Mouse (Mus musculus) kidney, postnatal 0 days (tissue): Measurements from ENCODE around the gene Tspyl2. TPM values are rescaled to one million over a fixed set of nuclear protein-coding genes. Genes with fewer than 3 reads are reported as not detected.
"Not testable (repeated sequence)": the region's sequence is repeated elsewhere in the genome, so short reads cannot be mapped to it uniquely, and the experiment has no call there.

ENCODE experiments used
- ATAC-seq: fragments of 200-750 bp; cut with Nextera tagmentation; replicated peaks from 2 replicates; pipeline ENCODE4 v1.8.0; 2017; ENCODE audit warnings: low read depth, moderate number of reproducible peaks, moderate TSS enrichment, moderate library complexity; ENCODE audit not compliant: low FRiP score
- DNase-seq: peaks from one replicate; pipeline ENCODE4 v3.0.0-alpha.2; 2016; ENCODE audit warnings: low spot score
- H3K27ac ChIP-seq: fragments of 300-500 bp; sonication (generic); 2 replicates; pipeline ENCODE4 v1.5.1; 2014; ENCODE audit warnings: mild to moderate bottlenecking
- H3K27me3 ChIP-seq: fragments of 300-500 bp; sonication (generic); 2 replicates; pipeline ENCODE4 v1.6.1; 2014; ENCODE audit warnings: low read length, mixed read lengths; ENCODE audit not compliant: insufficient read depth
- H3K36me3 ChIP-seq: fragments of 300-500 bp; sonication (generic); 2 replicates; pipeline ENCODE4 v1.6.1; 2014; ENCODE audit warnings: low read length, mixed read lengths; ENCODE audit not compliant: insufficient read depth
- H3K4me1 ChIP-seq: fragments of 300-500 bp; sonication (generic); replicated peaks from 2 replicates; pipeline ENCODE4 v1.6.1; 2014; ENCODE audit warnings: antibody characterized with exemption, low read length, mixed read lengths; ENCODE audit not compliant: insufficient read depth
- H3K4me2 ChIP-seq: fragments of 300-500 bp; sonication (generic); 2 replicates; pipeline ENCODE4 v1.6.1; 2014; ENCODE audit warnings: mild to moderate bottlenecking, low read length, moderate library complexity, mixed read lengths
- H3K4me3 ChIP-seq: fragments of 300-500 bp; sonication (generic); replicated peaks from 2 replicates; pipeline ENCODE4 v1.5.1; 2014; ENCODE audit warnings: low read depth, low read length
- H3K9ac ChIP-seq: fragments of 300-500 bp; sonication (generic); 2 replicates; pipeline ENCODE4 v1.6.1; 2014; ENCODE audit warnings: low read depth, low read length
- H3K9me3 ChIP-seq: fragments of 300-500 bp; sonication (generic); replicated peaks from 2 replicates; pipeline ENCODE4 v1.6.1; 2016; ENCODE audit warnings: low read length, inconsistent platforms, mixed read lengths
- CTCF ChIP-seq: IDR thresholded peaks from 2 replicates; pipeline ENCODE4 v1.5.1; 2016; ENCODE audit warnings: antibody characterized with exemption, low read depth, mild to moderate bottlenecking, moderate library complexity
- WGBS: fragments of 180-500 bp; shearing (Covaris S2); extraction: QIAGEN DNeasy Blood & Tissue Kit; methylation state at CpG from one replicate; pipeline ENCODE4 v1.1.7; 2014; 5-methylcytosine and 5-hydroxymethylcytosine counted together
- polyA plus RNA-seq: library from polyadenylated mRNA; unstranded; fragments of >200 nt; fragmentation: Nextera tagmentation; extraction: Ambion mirVana; gene quantifications from 2 replicates; pipeline ENCODE4 v1.2.1, GENCODE M21; 2015

Gene Tspyl2
- polyA plus RNA-seq, 1 experiment from 2014 or later, result 16.1 TPM

DNA sequence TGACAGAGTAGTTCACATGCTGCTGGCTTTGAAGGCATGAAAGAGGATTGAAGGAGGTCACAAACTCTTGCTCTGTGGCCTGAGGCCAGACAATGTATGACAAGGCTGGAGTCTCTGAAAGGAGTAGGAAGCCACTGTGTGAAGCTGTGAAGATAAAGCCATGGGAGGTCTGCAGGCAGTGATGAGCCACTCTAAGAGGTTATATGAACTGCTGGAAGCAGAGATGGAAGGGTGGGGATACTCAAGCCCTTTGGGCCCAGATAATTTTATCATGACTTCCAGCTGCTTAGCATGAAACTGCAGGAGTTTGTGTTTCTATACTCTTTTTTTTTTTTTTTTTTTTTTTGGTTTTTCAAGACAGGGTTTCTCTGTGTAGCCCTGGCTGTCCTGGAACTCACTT, 34.9 kb downstream of the Tspyl2 start:
- no peak overlapping the region for H3K4me2 ChIP-seq
- ATAC-seq (no peak), DNase-seq (no peak)
- no peak for TF ChIP-seq CTCF
- H3K9me3 ChIP-seq, result no peaks in the 10 kb centered on the region
- no peaks in the 10 kb centered on the region for H3K36me3 ChIP-seq
- H3K27me3 ChIP-seq, result no peaks in the 10 kb centered on the region
- no peaks in the 10 kb centered on the region for H3K4me1 ChIP-seq
- no peak overlapping the region for H3K27ac ChIP-seq
- no peak overlapping the region for H3K9ac ChIP-seq
- H3K4me3 ChIP-seq, result no peak overlapping the region

DNA sequence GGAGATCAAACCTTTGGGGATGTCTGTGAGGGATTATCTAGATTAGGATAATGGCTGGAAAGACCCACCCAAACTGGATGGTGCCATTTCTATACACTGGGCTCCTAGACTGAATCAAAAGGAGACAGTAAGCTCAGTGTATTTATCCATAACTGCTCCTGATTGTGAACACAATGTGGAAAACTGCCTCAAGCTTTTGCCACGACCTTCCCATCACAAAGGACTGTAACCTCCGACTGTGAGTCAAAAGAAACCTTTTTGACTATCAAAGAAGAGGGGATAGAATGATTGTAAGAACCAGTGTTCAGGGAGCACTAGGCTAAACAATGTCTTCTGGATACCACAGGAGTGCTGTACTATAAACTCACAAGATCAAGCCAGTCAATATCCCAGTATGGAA, 36.0 kb downstream of the Tspyl2 start:
- no peaks in the 10 kb centered on the region for H3K9me3 ChIP-seq
- WGBS, result 78% methylated on average over 2 of the region's 2 CpGs
- no peaks in the 10 kb centered on the region for H3K27me3 ChIP-seq
- no peak overlapping the region for H3K4me2 ChIP-seq
- no peak overlapping the region for H3K27ac ChIP-seq
- H3K36me3 ChIP-seq, result no peaks in the 10 kb centered on the region
- no peak overlapping the region for H3K9ac ChIP-seq
- H3K4me3 ChIP-seq, result no peak overlapping the region
- no peak for TF ChIP-seq CTCF
- no peak for ATAC-seq
- no peak for DNase-seq
- H3K4me1 ChIP-seq, result no peaks in the 10 kb centered on the region

- not testable (repeated sequence) for H3K27me3 ChIP-seq, H3K36me3 ChIP-seq, H3K4me3 ChIP-seq, H3K9me3 ChIP-seq, ATAC-seq, H3K9ac ChIP-seq, H3K27ac ChIP-seq, DNase-seq, H3K4me1 ChIP-seq, H3K4me2 ChIP-seq
- 50% methylated on average over 1 of the region's 1 CpGs for WGBS
Observed at GRCm38 (mm10) chrX:152287026-152287425, 55.2 kb downstream of the Tspyl2 start.

Other genes with a start within 250 kb of the Tspyl2 start
- 10.3 and 11.0 TPM in 2 replicates for gene Iqsec2, start 198.2 kb downstream of the Tspyl2 start, polyA plus RNA-seq
- 18.0 and 18.5 TPM in 2 replicates for gene Kdm5c, start 109.4 kb downstream of the Tspyl2 start, polyA plus RNA-seq
- 10.3 and 10.4 TPM in 2 replicates for gene Kantr, start 14.9 kb downstream of the Tspyl2 start, polyA plus RNA-seq
- 2.1 and 2.8 TPM in 2 replicates for gene Gpr173, start 26.3 kb upstream of the Tspyl2 start, polyA plus RNA-seq
- not detected in 2 replicates for gene Cldn34a, start 220.9 kb upstream of the Tspyl2 start, polyA plus RNA-seq